Mouse (Mus musculus) liver, adult 2 months (tissue): ENCODE data around the gene Itpr2.

Experiments used
- CTCF ChIP-seq: fragments of 200-500 bp; IDR thresholded peaks from 2 replicates; pipeline ENCODE4 v1.5.1; 2011; ENCODE audit warnings: low read depth, low read length, control low read depth
- POLR2A ChIP-seq: fragments of 200-500 bp; IDR thresholded peaks from 2 replicates; pipeline ENCODE4 v1.6.1; 2011; ENCODE audit warnings: low read length, control low read depth; ENCODE audit not compliant: insufficient read depth; ENCODE audit errors: extremely low read depth

DNA sequence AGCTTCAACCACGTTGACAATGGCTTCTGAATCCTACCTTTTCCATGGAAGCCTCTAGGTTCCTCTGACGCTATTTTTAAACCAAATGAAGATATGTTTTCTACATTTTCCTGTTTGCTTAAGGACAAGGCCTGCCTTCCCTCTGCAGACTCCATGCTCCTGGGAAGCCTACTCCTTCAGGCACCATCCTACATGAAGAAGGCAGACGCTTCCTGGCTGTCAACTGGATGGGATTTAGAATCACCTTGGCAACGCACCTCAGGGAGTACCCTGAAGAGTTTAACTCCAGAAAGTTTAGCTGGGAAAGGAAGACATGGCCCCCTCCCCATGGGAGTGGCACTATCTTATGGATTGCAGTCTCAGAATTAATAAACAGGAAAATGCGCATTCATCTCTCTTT lies 259.0 kb downstream of the Itpr2 start:
- TF ChIP-seq CTCF (no peak), POLR2A (no peak)
